Mouse (Mus musculus): ENCODE results near the gene Nlrx1.

DNA sequence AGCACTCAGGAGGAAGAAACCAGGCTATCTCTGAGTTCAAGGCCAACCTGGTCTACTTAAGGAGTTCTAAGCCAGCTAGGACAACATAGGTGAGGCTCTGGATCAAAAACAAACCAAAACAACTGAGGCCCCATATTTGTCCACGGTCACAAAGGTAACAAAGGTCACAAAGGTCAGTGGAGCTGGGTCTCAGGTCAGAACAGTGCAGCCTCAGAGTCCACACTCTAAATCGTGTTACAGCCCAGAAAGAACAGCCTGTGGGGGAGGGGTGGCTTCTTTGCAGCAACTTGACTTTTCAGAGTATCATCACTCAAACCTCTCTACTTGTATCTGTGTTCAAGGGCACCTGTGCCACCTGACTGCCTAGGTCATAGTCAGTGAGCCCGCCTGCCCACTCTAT is 41.4 kb upstream of the Nlrx1 start:
- TF ChIP-seq CTCF (conservative IDR thresholded peaks at IDR 0.05; ENCODE audit: insufficient read depth, insufficient read length, low read depth, low read length) (no peak), POLR2A (IDR thresholded peaks at IDR 0.05; ENCODE audit: low read depth, low read length) (no peak)
